Mouse (Mus musculus): ENCODE measurements around the gene Hist1h1b. TPM values are rescaled to one million over a fixed set of nuclear protein-coding genes. Genes with fewer than 3 reads are reported as not detected.
"Not testable (repeated sequence)": the region's sequence is repeated elsewhere in the genome, so short reads cannot be mapped to it uniquely, and the experiment has no call there.

Gene Hist1h1b
- 100 to 1,000 TPM; 315 to 390 TPM for total RNA-seq (2021)
- long read RNA-seq, experiment 1, partial matches to known transcripts = 0 of 2 reads
- long read RNA-seq, experiment 1, other reads (novel, unspliced or antisense) = 0 of 2 reads
- long read RNA-seq, experiment 2, partial matches to known transcripts = 0 of 5 reads
- long read RNA-seq, experiment 2, other reads (novel, unspliced or antisense) = 1 of 5 reads

DNA sequence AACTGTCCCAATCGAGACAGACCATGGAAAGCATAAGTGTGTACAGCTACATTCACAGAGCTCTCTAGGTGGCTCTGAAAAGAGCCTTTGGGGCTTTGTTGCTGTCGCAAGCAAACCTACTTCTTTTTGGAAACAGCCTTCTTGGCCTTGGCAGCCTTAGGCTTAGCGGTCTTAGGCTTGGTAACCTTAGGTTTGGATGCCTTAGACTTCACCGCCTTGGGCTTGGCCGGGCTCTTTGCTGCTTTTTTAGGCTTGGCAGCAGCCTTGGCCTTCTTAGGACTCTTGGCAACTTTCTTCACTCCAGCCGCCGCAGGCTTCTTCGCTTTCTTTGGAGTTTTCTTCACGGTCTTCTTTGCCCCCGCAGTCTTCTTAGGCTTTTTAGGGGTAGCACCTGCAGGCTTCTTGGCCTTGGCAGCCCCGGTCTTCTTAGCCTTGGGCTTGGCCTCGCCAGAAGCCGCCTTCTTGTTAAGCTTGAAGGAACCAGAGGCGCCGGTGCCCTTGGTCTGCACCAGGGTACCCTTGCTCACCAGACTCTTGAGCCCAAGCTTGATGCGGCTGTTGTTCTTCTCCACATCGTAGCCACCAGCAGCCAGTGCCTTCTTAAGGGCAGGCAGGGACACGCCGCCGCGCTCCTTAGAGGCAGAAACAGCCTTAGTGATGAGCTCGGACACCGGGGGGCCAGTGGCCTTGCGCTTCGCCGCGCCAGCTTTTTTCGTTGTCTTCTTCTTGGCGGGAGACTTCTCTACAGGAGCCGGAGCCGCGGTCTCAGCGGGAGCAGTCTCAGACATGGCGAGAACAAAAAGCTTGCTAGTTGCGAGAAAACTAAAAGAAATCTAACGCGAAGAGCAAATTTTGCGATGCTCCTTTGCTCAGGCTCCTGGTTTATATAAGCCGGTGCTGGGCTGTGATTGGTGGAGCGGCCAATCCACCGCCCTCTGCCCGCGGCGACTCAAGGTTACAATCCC, at the start of gene Hist1h1b:
Gene Hist1h1b (minus strand): TSS at position 859 of the 965 bp plus-strand sequence.
- DNase-seq (ENCODE audit: low spot score in 2 of 2) = peak; percentile 47 to 49

DNA sequence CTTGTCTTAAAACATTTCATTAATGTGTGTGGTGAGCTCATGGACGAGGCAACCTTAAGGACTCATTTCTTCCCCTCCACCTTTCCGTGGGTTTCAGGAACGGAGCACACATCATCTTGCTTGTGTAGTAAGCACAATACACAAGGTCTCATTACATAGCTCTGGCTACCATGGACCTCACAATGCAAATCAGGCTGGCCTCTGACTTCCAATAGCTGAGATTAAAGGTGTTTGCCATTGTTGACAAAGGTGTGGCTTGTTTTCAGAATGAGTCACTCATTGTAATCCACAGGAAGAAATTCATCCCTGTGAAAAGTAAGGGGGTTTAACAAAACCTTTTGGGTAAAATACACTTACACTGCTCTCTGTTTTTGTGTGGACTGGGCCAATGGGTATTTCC, 48.1 kb upstream of the Hist1h1b start:
- no peak for DNase-seq (ENCODE audit: low spot score in 2 of 2)

DNA sequence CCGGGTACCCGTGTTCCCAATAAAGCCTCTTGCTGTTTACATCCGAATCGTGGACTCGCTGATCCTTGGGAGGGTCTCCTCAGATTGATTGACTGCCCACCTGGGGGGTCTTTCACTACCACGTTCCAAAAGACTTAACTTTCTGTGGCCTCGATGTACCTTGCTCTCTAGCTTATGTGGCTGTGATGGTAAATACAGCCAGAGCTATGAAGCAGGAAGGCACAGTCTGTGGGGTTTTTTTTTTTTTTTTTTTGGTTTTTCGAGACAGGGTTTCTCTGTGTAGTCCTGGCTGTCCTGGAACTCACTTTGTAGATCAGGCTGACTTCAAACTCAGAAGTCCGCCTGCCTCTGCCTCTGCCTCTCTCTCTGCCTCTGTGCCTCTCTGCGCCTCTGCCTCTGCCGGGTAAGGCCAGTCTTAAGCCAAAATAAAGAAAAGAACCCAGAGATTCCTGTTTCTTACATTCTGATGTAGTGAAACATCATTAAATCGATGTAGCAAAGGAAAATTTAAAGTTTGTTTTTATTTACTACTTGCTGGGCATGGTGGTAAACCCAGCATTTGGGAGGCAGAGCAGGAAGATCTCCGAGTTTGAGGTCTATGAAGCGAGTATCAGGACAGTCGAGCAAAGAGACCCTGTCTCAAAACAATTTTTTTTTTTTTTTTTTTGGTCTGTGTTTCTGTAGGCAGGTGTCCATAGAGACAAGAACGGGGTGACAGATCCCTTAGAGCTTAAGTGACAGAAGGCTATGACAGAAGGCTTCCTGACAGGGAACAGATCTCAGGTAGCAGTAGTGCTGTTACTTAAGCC, 39.9 kb upstream of the Hist1h1b start:
- not testable (repeated sequence) for DNase-seq (ENCODE audit: low spot score in 2 of 2)

DNA sequence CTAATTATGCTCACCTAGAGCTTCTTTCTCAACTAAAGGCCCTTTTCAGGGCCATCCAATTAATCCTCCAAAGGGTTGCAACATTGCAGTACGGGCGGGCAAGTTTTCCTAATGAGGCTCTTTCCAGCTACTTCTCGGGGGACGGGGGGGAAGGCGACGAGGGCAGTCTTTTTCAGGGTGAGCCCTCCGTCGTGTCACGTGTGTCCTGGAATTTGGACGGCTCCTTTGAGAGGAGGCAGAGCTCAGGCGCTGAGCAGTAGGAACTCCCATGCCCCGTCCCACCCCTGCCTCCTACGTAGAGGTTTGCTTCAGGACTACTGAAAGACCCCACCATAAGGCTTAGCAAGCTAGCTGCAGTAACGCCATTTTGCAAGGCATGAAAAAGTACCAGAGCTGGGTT, 31.7 kb upstream of the Hist1h1b start:
- DNase-seq (ENCODE audit: low spot score in 2 of 2) = not testable (repeated sequence)

DNA sequence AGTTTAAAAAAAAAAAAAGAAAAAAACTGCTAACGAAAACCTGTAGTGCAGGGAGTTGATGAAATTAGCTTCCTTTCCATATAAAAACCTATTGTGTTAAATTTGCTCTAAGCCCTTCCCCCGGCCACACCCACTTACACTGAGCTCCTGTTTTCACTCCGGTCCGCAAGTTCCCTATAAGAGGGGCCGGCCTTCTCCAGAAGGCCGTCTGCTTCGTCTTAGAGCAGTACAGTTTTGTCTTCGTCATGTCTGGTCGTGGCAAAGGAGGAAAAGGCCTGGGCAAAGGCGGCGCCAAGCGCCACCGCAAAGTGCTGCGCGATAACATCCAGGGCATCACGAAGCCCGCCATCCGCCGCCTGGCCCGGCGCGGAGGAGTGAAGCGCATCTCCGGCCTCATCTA, 31.1 kb upstream of the Hist1h1b start, which contains the start of gene Hist1h4m:
Gene Hist1h4m (plus strand): TSS at position 208 of the 400 bp plus-strand sequence.
- DNase-seq (ENCODE audit: low spot score in 2 of 2) = not testable (repeated sequence)

DNA sequence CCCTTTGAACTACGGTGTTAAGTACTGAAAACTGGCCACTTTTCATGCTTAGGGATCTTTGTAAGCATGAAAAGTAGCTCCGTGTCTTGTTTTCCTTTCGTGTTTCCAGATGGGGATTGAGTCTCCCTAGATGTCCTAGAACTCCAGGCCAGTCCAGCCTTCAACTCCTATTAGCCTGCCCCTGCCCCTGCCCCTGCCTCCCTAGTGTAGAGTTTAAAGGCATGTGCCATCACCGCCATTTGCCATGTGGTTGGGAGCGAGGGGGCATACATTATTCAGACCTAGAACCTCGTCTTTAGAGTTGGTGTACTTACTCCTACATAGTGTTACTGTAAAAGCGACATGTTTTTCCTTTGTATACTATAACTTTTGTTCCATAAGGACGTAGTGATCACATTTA, 30.6 kb upstream of the Hist1h1b start:
- not testable (repeated sequence) for DNase-seq (ENCODE audit: low spot score in 2 of 2)

DNA sequence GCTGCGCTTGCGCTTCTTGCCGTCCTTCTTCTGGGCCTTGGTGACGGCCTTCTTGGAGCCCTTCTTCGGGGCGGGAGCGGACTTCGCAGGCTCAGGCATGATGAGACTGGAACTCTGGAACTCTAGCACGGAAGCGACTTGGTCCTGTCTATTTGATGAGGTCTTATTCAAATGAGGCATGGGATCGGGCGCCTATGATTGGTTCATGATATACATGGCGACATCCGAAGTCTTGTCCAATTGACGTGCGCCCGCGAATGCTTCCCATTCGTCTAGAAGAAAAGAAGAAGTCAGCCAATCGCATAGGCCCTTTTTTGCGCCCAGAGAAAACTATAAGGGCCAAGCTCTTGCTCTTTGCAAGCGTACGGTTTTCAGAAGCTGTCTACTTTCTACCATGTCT, 29.6 kb upstream of the Hist1h1b start, which contains the start of the genes Hist1h2bq and Hist1h2ao:
Gene Hist1h2bq (minus strand): TSS at position 125 of the 400 bp plus-strand sequence.
Gene Hist1h2ao (plus strand): TSS at position 393 of the 400 bp plus-strand sequence.
- DNase-seq (ENCODE audit: low spot score in 2 of 2) = not testable (repeated sequence)

DNA sequence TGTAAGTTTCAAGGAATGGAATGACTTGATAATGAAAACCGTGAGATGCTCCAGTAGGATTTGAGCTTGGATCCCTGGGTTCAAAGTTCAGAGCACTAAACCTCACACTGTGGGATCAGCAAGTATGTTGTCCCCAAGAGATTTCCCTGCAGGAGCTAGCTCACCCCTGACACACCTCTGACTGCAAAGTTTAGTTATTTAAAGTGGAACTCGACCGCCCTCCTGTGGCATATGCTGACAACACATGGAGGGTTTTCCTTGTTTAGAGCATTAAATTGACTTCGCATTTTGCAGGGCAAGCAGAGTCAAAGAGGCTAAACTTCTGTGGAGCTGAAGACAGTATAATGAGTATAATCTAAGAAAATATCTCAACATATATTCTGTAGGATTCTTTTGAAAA, 22.6 kb upstream of the Hist1h1b start:
- DNase-seq (ENCODE audit: low spot score in 2 of 2) = not testable (repeated sequence)

DNA sequence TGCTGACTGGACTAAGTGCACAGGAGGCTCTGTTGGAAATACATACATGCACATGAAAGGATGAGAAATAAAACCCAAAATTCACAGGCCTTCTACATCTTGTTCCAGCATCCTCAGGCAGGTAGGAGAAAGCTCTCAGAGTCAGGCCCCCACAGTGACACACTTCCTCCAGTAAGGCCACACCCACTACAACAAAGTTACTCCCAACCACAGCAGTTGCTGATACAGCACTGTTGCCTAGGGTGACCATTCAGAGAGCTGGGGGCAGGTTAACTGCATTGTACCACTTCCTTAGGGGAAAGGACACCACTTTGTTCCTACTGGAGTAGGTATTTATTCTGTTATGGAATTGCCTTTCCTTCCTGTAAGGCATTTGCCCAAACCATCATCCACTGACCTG, 16.7 kb upstream of the Hist1h1b start:
- not testable (repeated sequence) for DNase-seq (ENCODE audit: low spot score in 2 of 2)

DNA sequence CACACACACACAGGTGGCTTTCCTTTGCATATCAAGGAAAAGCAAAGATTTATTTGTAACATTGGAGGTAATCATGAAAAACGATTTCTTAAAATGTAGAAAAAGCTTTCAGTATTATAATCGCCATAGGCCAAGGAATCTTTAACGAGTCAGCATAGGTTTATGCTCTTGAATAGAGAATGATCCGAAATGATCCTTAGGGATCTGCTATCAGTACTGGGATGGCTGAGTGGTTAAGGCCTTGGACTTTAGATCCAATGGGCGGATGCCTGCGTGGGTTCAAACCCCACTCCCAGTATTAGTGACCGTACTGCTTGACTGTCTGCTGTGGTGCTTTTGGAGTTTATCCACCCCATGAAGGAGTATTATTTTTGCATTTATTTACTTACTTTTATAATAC, 15.2 kb upstream of the Hist1h1b start:
- DNase-seq (ENCODE audit: low spot score in 2 of 2) = no peak

DNA sequence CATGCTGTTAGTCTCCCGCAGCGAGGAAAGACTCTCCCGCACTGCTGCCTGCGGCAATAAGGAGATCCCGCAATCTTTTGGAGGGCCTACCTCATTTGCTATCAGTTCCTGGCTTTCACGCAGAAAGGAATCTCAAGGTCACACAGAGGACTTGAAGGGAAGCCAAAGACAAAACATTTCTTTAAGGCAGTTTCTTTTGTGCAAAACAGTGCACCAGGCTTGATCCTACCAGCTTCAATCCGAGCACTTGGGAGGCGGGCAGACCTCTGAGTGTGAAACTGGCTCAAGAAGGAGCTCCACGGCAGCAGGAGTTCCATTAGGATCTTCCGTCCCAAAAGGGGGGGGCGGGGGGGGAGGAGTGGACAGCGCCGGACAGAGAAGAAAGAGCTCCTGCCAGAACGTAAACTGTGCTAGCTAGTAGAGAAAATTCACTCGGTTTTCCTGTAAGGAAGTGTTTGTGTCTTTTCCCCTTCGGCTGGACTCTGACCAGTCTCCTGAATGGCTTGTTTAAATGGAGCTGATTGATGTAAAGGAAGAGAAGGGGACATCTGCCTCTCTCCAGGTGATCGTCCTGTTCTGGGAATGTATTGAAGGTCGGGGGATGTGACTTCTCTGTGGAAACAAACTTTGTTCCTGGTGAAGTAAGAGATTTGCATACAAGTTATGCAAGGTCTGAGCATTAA, 10.3 kb upstream of the Hist1h1b start:
- DNase-seq (ENCODE audit: low spot score in 2 of 2) = no peak

DNA sequence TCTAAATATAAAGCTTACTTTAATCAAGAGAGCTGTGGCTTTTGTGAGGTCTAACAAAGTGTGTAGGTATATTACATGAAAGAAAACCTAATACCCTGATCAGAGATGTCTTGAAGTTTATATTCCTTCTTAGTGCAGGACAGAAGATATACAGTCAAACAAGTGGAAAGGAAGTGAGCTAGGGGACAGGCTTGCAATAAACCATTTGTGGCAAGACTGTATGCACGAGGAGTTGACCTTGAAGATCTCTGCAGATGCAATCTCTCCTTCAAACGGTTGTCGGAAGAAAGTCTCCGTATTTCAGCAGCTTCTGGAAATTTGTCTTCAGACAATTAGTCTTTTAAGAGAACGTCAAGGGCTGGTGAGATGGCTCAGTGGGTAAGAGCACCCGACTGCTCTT, 9.5 kb upstream of the Hist1h1b start:
- DNase-seq (ENCODE audit: low spot score in 2 of 2) = no peak

DNA sequence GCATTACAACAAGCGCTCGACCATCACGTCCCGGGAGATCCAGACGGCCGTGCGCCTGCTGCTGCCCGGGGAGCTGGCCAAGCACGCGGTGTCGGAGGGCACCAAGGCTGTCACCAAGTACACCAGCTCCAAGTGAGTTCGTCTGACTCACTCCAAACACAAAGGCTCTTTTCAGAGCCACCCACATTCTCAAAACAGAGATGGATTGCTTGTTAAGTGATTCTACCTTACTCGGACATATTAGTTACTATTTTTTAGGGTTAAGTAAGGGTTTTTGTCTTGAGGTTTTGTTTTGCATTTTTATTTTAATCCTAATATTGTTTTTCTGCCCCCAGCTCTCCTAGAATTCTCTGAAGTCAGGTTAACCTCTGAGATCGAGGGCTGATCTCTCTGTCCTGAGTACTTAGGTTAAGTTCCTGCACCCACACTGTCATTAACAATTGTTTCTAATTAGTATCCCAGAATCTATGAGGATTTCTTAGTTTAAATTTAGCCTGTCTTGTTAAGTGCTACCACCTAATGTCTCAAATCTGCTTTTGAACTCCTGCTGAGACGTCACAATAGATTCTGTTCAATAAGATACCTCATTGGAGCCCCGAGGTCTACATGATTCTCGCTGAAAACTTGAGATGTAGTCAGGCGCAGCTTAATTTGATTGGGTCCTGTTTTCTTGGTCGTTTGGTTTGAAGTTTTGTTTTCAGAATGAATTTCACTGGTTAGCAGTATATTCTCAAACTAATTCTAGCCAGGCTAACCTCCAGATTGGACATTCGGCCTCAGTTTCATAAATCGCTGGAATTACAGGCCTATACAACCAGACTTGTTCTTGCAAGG, 7.6 kb upstream of the Hist1h1b start:
- DNase-seq (ENCODE audit: low spot score in 2 of 2) = no peak

DNA sequence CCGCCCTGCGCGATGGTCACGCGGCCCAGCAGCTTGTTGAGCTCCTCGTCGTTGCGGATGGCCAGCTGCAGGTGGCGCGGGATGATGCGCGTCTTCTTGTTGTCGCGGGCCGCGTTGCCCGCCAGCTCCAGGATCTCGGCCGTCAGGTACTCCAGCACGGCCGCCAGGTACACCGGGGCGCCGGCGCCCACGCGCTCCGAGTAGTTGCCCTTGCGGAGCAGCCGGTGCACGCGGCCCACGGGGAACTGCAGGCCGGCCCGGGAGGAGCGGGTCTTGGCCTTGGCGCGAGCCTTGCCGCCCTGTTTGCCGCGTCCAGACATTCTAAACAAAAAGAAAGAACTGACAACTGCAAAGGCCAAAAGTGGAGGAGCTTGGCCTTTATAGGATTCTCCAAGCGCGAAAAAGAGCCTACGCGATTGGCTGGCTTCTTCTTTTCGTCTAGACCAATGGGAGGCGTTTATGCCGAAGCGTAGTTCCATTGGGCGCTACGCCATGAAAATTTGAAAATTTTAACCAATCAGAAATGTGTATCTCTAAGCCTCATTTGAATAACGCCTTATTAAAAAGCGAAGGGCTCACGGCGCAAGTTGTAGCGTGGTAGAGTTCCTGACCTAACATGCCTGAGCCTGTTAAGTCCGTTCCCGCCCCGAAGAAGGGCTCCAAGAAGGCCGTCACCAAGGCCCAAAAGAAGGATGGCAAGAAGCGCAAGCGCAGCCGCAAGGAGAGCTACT, 6.6 kb upstream of the Hist1h1b start, which contains the start of the genes Hist1h2an and Hist1h2bp:
Gene Hist1h2an (minus strand): TSS at position 320 of the 731 bp plus-strand sequence.
Gene Hist1h2bp (plus strand): TSS at position 563 of the 731 bp plus-strand sequence.
- peak; percentile 33 to 69 for DNase-seq (ENCODE audit: low spot score in 2 of 2)

DNA sequence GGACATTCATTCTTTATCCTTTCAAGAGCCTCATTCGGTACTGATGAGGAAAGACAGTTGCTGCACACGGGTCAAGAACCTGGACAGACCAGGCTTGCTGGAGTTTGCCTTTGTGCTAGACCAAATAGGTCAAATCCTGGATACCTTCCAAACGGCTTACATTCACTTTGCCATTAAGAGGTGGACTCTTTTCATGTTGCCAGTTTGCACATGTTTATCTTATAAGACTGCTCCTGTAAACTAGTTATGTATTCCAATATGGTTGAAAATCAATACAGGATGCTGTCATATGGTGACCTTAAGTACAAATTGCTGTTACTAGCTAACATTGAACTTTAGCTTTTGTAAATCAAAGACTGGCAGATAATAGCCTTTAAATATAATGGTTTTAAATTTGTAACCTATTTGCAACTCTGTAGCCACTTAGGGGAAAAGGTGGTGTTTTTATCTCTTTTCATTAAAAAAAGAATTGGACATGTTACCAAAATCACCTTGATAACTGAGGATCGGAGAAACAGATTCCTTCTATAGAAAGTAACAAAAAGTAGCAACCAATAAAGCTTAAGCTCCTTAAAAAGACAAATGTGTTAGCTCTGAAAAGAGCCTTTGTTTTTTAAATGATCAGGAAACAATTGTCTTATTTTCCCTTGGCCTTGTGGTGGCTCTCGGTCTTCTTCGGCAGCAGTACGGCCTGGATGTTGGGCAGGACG, 5.9 kb upstream of the Hist1h1b start:
- no peak for DNase-seq (ENCODE audit: low spot score in 2 of 2)

DNA sequence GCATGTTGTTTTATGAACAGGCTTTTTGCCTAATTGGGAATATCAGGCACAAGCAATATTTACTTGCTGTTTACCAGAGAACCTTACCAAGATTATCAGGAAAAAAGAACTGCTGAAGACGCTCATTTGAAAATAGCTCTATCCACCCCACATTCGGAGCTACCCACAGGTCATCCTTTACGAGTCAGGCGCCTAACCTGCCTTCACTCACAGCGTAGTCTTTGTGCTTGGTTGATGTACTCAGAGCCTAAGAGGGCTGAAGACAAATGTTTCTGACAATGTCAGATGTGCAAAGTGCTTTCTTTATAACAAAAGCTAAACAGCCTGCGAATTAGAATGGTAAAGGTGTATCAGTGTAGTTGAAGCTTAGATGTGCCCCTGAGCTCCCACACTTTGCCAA, 3.9 kb upstream of the Hist1h1b start:
- no peak for DNase-seq (ENCODE audit: low spot score in 2 of 2)

DNA sequence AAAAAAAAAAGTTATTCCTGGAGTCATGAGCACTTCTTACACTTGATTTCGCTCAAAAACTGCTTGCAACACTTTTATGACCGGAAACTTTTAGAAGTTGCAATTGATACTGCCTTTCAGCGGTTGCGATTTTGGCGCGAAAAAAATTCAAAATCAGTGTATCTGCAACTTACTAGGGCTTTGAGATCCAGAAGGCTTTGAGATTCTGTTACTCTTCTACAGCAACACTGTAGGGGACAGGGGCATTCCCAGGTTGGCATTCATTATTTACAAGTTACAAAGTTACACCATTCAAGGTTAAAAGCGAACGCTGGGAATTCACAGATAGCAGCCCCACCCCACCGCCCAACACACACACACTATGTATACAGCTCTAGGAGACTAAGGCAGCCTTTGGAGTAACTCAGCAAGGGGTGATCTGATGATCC, 3.3 kb upstream of the Hist1h1b start:
- DNase-seq (ENCODE audit: low spot score in 2 of 2) = no peak

DNA sequence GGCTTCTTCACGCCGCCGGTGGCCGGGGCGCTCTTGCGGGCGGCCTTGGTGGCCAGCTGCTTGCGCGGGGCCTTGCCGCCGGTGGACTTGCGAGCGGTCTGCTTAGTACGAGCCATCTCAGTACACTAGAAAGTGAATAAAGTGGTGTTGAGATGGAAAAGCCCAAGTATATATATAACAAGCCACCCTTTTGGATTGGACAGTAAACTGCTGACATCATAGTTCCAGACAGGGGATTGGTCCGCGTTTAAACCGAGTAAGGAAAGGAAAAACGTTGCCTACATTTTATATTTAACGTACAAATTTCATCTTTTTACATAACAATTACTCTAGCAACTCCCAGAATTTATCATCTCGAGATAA, 2.8 kb upstream of the Hist1h1b start, which contains the start of gene Hist1h3i:
Gene Hist1h3i (minus strand): TSS at position 116 of the 363 bp plus-strand sequence.
- peak in 1 of 2 experiments; percentile 21 for DNase-seq (ENCODE audit: low spot score in 2 of 2)

Data from adrenal gland, postnatal 4 days (tissue).